Mouse (Mus musculus): ENCODE data around the gene Gmeb1.
"Not testable (repeated sequence)": the region's sequence is repeated elsewhere in the genome, so short reads cannot be mapped to it uniquely, and the experiment has no call there.

Gmeb1 gene

GRCm38 (mm10) chr4:132292988-132293387 lies 31.6 kb upstream of the Gmeb1 start:
- ChIA-PET POLR2A (interaction anchor here (0.7 to 30.6 kb wide), 31 partner anchors 9 to 221 kb away, joined by 3 to 593 read pairs (median 17); partner anchors contain the start of genes Taf12 (in 3 of the 4), Rab42 (in 2 of the 4), Rcc1 (in 1 of the 4) and Trnau1ap (in 1 of the 4)), CTCF (interaction anchor here (0.5 to 4.0 kb wide), 19 partner anchors 8 to 449 kb away, joined by 3 to 21 read pairs (median 4); partner anchors contain the start of genes Rab42 (in 3 of the 4), Taf12 (in 1 of the 4) and Trnau1ap (in 1 of the 4))

GRCm38 (mm10) chr4:132291624-132292335 lies 30.4 kb upstream of the Gmeb1 start:
- ChIA-PET POLR2A (interaction anchor here (0.5 to 30.6 kb wide), 93 partner anchors 9 to 1966 kb away, joined by 3 to 593 read pairs (median 5); partner anchors contain the start of genes Taf12 (in 3 of the 4), Rab42 (in 2 of the 4), Rcc1 (in 2 of the 4) and Trnau1ap (in 2 of the 4)), CTCF (interaction anchor here (0.5 to 4.0 kb wide), 45 partner anchors 8 to 1618 kb away, joined by 3 to 21 read pairs (median 4); partner anchors contain the start of genes Rab42 (in 3 of the 4), Taf12 (in 3 of the 4), Trnau1ap (in 1 of the 4) and Ythdf2 (in 1 of the 4))

DNA sequence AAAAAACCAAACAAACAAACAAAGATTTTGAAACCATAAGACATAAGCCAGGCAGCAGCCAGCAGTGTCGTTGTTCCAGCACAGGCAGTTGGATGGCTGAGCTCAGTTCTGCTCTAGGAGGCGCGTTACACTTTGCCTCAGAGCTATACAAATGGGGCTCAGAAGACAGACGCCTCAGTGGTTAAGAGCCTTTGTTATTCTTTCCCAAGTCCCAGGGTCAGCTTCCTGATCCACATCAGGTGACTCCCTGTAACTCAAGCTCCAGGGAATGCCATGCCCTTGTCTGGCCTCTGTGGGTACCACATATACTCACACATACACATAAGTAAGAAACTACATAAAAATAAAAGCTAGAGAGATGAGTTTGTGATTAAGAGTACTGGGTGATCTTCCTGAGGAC lies 29.7 kb upstream of the Gmeb1 start:
- ChIA-PET CTCF (interaction anchor here (0.5 to 4.0 kb wide), 33 partner anchors 8 to 1907 kb away, joined by 3 to 21 read pairs (median 4); partner anchors contain the start of genes Rab42 (in 2 of the 4), Taf12 (in 2 of the 4) and Ythdf2 (in 1 of the 4)), POLR2A (interaction anchor here (0.6 to 30.6 kb wide), 75 partner anchors 8 to 1967 kb away, joined by 3 to 593 read pairs (median 6); partner anchors contain the start of genes Taf12 (in 3 of the 4), Rab42 (in 2 of the 4), Rcc1 (in 2 of the 4) and Trnau1ap (in 2 of the 4))

DNA sequence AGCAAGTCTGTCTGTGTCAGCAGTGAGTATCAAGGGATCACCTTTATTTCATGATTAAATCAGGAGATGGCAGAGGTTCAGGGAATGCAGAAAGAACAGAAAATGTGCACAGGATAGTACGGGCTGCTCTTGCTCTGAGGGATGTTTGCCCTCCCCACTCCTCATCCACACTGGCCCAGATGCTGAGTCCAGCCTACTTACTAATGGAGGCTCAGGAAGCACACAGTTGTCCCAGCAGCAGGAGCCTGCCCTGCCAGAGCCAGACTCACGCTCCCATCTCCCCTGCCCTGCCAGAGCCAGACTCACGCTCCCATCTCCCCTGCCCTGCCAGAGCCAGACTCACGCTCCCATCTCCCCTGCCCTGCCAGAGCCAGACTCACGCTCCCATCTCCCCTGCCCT lies 27.4 kb upstream of the Gmeb1 start:
- POLR2A ChIA-PET: interaction anchor here in 2 of 4 experiments (0.6 to 30.6 kb wide), 6 partner anchors 4 to 107 kb away, joined by 3 to 593 read pairs (median 174); partner anchors contain the start of genes Rab42 (in 1 of the 2) and Taf12 (in 1 of the 2)
- CTCF ChIA-PET: not testable (repeated sequence)

DNA sequence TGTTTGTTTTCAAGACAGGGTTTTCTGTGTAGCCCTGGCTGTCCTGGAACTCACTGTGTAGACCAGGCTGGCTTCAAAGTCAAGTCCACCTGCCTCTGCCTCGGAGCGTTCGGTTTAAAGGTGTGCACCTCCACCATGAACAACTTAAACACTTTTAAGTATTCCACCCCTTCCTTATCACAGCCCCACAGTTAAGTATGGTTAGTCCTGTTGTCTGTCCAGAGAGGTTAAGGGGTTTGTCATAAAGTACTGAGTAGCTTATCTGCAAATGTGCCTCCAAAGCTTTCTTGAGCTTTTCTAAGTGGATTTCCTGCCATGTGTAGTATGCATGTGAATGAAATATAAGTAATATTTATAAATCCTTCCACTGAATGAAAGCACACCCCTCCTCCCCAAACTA lies 14.5 kb upstream of the Gmeb1 start:
- CTCF ChIA-PET: interaction anchor here in 1 of 4 experiments (0.9 kb wide), 1 partner anchor 16 kb away, joined by 3 read pairs; no protein-coding TSS in a partner anchor
- POLR2A ChIA-PET: interaction anchor here in 3 of 4 experiments (0.6 to 21.2 kb wide), 8 partner anchors 8 to 96 kb away, joined by 3 to 593 read pairs (median 4); partner anchors contain the start of genes Rab42 (in 1 of the 3) and Rcc1 (in 1 of the 3)

GRCm38 (mm10) chr4:132274156-132274862 lies 12.9 kb upstream of the Gmeb1 start, which contains the start of gene Taf12:
TSS of gene Taf12 (plus strand) at chr4:132274375.
- CTCF ChIA-PET: interaction anchor here (0.6 to 1.9 kb wide), 12 partner anchors 12 to 427 kb away, joined by 3 to 12 read pairs (median 4); partner anchors contain the start of genes Gmeb1 (in 1 of the 4) and Rab42 (in 1 of the 4)
- POLR2A ChIA-PET: interaction anchor here (0.6 to 21.2 kb wide), 84 partner anchors 9 to 1253 kb away, joined by 3 to 593 read pairs (median 6); partner anchors contain the start of genes Rab42 (in 3 of the 4), Ythdf2 (in 3 of the 4), Gmeb1 (in 2 of the 4) and Ppp1r8 (in 2 of the 4)

GRCm38 (mm10) chr4:132273166-132273565 lies 11.8 kb upstream of the Gmeb1 start:
- ChIA-PET POLR2A (interaction anchor here in 3 of 4 experiments (0.5 to 21.2 kb wide), 55 partner anchors 9 to 1080 kb away, joined by 3 to 593 read pairs (median 9); partner anchors contain the start of genes Gmeb1 (in 2 of the 3), Rab42 (in 2 of the 3), Rcc1 (in 2 of the 3) and Trnau1ap (in 2 of the 3)), CTCF (interaction anchor here in 3 of 4 experiments (0.6 to 1.9 kb wide), 6 partner anchors 11 to 72 kb away, joined by 3 to 9 read pairs (median 4); partner anchors contain the start of genes Gmeb1 (in 1 of the 3) and Rab42 (in 1 of the 3))

- ChIA-PET CTCF (interaction anchor here in 3 of 4 experiments (0.7 to 1.4 kb wide), 7 partner anchors 15 to 97 kb away, joined by 3 to 5 read pairs (median 4); partner anchors contain the start of genes Rab42 (in 1 of the 3) and Ythdf2 (in 1 of the 3)), POLR2A (interaction anchor here (0.5 to 21.2 kb wide), 260 partner anchors 8 to 1987 kb away, joined by 3 to 593 read pairs (median 5); partner anchors contain the start of genes Atpif1 (in 3 of the 4), Gmeb1 (in 3 of the 4), Rab42 (in 3 of the 4) and Sesn2 (in 3 of the 4))
Measured at GRCm38 (mm10) chr4:132269740-132270560, 8.5 kb upstream of the Gmeb1 start.

DNA sequence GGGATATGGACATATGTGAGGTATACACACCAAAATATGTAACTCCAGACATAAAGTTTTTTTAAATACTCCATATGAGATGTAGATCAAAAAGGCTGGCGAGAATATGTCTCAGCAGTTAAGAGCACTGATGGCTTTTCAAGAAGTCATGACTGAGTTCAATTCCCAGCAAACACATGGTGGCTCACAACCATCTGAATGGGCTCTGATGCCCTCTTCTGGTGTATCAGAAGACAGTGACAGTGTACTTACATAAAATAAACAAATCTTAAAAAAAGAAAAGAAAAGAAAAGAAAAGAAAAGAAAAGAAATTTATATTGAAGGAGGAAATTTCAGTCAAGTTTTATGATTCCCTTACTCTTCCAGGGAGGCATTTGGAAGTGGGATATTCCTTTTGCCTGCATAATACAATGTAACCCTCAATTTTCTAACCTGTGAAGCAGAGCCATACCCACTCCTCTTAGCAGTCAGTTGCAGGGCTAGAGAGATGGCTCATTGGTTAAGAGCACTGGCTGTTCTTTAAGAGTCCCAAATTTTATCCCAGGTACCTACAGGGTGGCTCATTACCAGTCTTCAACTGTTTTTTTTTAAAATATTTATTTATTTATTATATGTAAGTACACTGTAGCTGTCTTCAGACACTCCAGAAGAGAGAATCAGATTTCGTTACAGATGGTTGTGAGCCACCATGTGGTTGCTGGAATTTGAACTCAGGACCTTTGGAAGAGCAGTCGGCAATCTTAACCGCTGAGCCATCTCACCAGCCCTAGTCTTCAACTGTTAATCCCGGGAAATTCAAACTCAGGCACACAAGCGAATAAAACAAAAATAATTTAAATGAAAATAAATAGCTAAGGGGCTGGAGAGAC lies 7.7 kb upstream of the Gmeb1 start:
- POLR2A ChIA-PET: interaction anchor here (0.6 to 21.2 kb wide), 223 partner anchors 9 to 1695 kb away, joined by 3 to 593 read pairs (median 6); partner anchors contain the start of genes Gmeb1 (in 3 of the 4), Rab42 (in 3 of the 4), Sesn2 (in 3 of the 4) and Trnau1ap (in 3 of the 4)
- CTCF ChIA-PET: interaction anchor here in 3 of 4 experiments (0.7 to 1.4 kb wide), 3 partner anchors 14 to 96 kb away, joined by 3 to 5 read pairs (median 4); no protein-coding TSS in a partner anchor

- POLR2A ChIA-PET: interaction anchor here in 3 of 4 experiments (0.6 to 9.7 kb wide), 18 partner anchors 11 to 1531 kb away, joined by 3 to 401 read pairs (median 3); partner anchors contain the start of gene Gmeb1 (in 1 of the 3)
Measured at GRCm38 (mm10) chr4:132266835-132267349, 5.5 kb upstream of the Gmeb1 start.

GRCm38 (mm10) chr4:132263313-132263712 lies 1.9 kb upstream of the Gmeb1 start:
- POLR2A ChIA-PET: interaction anchor here in 3 of 4 experiments (0.6 to 18.5 kb wide), 16 partner anchors 7 to 96 kb away, joined by 3 to 401 read pairs (median 4); partner anchors contain the start of genes Taf12 (in 3 of the 3) and Ythdf2 (in 1 of the 3)

More at GRCm38 (mm10) chr4:132266835-132267349, 5.5 kb upstream of the Gmeb1 start:
- CTCF ChIA-PET: interaction anchor here in 1 of 4 experiments (0.7 kb wide), 1 partner anchor 293 kb away, joined by 4 read pairs; no protein-coding TSS in a partner anchor

GRCm38 (mm10) chr4:132262358-132262616 lies 885 bp upstream of the Gmeb1 start:
- ChIA-PET POLR2A (interaction anchor here in 2 of 4 experiments (0.7 to 18.5 kb wide), 12 partner anchors 8 to 92 kb away, joined by 3 to 401 read pairs (median 8); partner anchors contain the start of genes Taf12 (in 2 of the 2) and Rcc1 (in 1 of the 2)), CTCF (interaction anchor here in 1 of 4 experiments (1.3 kb wide), 1 partner anchor 12 kb away, joined by 5 read pairs; the partner anchor contains the start of gene Taf12)

More at GRCm38 (mm10) chr4:132263313-132263712, 1.9 kb upstream of the Gmeb1 start:
- CTCF ChIA-PET: interaction anchor here in 2 of 4 experiments (0.5 to 0.6 kb wide), 3 partner anchors 133 to 248 kb away, joined by 3 to 4 read pairs (median 3); no protein-coding TSS in a partner anchor

GRCm38 (mm10) chr4:132260404-132261379 lies 710 bp downstream of the Gmeb1 start:
- ChIA-PET CTCF (interaction anchor here in 2 of 4 experiments (0.5 to 0.7 kb wide), 4 partner anchors 49 to 258 kb away, joined by 3 read pairs; partner anchors contain the start of gene Ythdf2 (in 1 of the 2)), POLR2A (interaction anchor here (0.6 to 18.5 kb wide), 42 partner anchors 8 to 253 kb away, joined by 3 to 401 read pairs (median 4); partner anchors contain the start of genes Taf12 (in 3 of the 4), Trnau1ap (in 2 of the 4), Rcc1 (in 1 of the 4) and Sesn2 (in 1 of the 4))
